Mouse (Mus musculus) midbrain, postnatal 0 days (tissue): ENCODE measurements around the gene Rragd. TPM values are rescaled to one million over a fixed set of nuclear protein-coding genes. Genes with fewer than 3 reads are reported as not detected.

Experiments used
- ATAC-seq: fragments of 200-750 bp; cut with Nextera tagmentation; 2 replicates; pipeline ENCODE4 v1.8.0; 2017; ENCODE audit warnings: moderate number of reproducible peaks, mild to moderate bottlenecking, moderate TSS enrichment, moderate library complexity; ENCODE audit not compliant: low FRiP score
- DNase-seq: peaks from one replicate; pipeline ENCODE4 v3.0.0-alpha.2; 2015; ENCODE audit warnings: low spot score
- H3K27ac ChIP-seq: fragments of 300-500 bp; sonication (generic); 2 replicates; pipeline ENCODE4 v1.5.1; 2014; ENCODE audit warnings: low read depth, mild to moderate bottlenecking, low read length, mixed read lengths
- H3K27me3 ChIP-seq: fragments of 300-500 bp; sonication (generic); 2 replicates; pipeline ENCODE4 v1.6.1; 2014; ENCODE audit warnings: low read length, control low read depth, mixed read lengths; ENCODE audit not compliant: insufficient read depth
- H3K36me3 ChIP-seq: fragments of 300-500 bp; sonication (generic); 2 replicates; pipeline ENCODE4 v1.6.1; 2014; ENCODE audit warnings: low read length, control low read depth, mixed read lengths; ENCODE audit not compliant: insufficient read depth
- H3K4me1 ChIP-seq: fragments of 300-500 bp; sonication (generic); 2 replicates; pipeline ENCODE4 v1.6.1; 2014; ENCODE audit warnings: mild to moderate bottlenecking, control low read depth, antibody characterized with exemption, low read length, mixed read lengths; ENCODE audit not compliant: insufficient read depth
- H3K4me2 ChIP-seq: fragments of 300-500 bp; sonication (generic); 2 replicates; pipeline ENCODE4 v1.6.1; 2014; ENCODE audit warnings: low read depth, mild to moderate bottlenecking, low read length, mixed read lengths; ENCODE audit not compliant: poor library complexity, severe bottlenecking
- H3K4me3 ChIP-seq: fragments of 300-500 bp; sonication (generic); 2 replicates; pipeline ENCODE4 v1.5.1; 2014; ENCODE audit warnings: low read depth, mild to moderate bottlenecking, low read length, moderate library complexity
- H3K9ac ChIP-seq: fragments of 300-500 bp; sonication (generic); replicated peaks from 2 replicates; pipeline ENCODE4 v1.6.1; 2014; ENCODE audit warnings: mild to moderate bottlenecking, low read length, moderate library complexity, mixed read lengths; ENCODE audit not compliant: poor library complexity, severe bottlenecking
- H3K9me3 ChIP-seq: fragments of 300-500 bp; sonication (generic); 2 replicates; pipeline ENCODE4 v1.6.1; 2016; ENCODE audit warnings: low read length, control low read depth
- CTCF ChIP-seq: IDR thresholded peaks from 2 replicates; pipeline ENCODE4 v1.5.1; 2016; ENCODE audit warnings: antibody characterized with exemption, mild to moderate bottlenecking
- WGBS: fragments of 180-500 bp; shearing (Covaris S2); extraction: QIAGEN DNeasy Blood & Tissue Kit; methylation state at CpG from one replicate; pipeline ENCODE4 v1.1.7; 2014; 5-methylcytosine and 5-hydroxymethylcytosine counted together
- polyA plus RNA-seq: library from polyadenylated mRNA; unstranded; fragments of >200 nt; fragmentation: Nextera tagmentation; extraction: Ambion mirVana; gene quantifications from 2 replicates; pipeline ENCODE4 v1.2.1, GENCODE M21; 2015
- total RNA-seq: library from RNA; depleted of rRNA; stranded (reverse); fragments of >200 nt; gene quantifications from 2 replicates; pipeline ENCODE4 v1.2.3, GENCODE M21; 2014

The Rragd gene
- total and polyA plus RNA-seq, 2 experiments from 2014 or later, result 35.0 to 54.9 TPM

DNA sequence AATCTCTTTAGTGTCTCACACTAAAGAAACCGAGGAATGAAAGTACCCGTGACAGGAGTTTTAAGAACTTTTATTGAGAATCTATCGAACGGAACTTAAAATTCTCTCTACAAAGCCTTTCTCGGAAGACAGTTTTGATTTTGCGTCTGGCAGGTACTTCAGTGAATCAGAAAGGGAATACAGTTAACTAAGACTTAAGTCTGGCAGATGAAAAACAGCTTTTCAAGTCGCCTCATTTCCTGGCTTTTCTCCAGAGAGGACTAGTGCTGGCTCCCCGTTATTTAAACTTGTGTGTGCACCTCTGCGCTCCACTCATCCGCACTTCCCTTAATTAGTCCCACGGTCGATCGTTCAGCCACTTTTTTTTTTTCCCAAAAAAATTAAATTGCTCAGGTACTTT lies 1.4 kb downstream of the Rragd start:
- WGBS, result under 1% methylated on average over 13 of the region's 13 CpGs
- Histone ChIP-seq H3K4me3 (peak overlapping the region; percentile 90), H3K4me2 (peak overlapping the region; percentile 95), H3K36me3 (no peaks in the 10 kb centered on the region), H3K9ac (peak overlapping the region; percentile 84), H3K27me3 (no peaks in the 10 kb centered on the region), H3K27ac (peak overlapping the region; percentile 38; the same call in 1 of the 2 replicates), H3K9me3 (no peaks in the 10 kb centered on the region), H3K4me1 (peaks cover 4% of the 10 kb centered on the region; the same call in 1 of the 2 replicates)
- peak; percentile 60 for DNase-seq
- no peak for TF ChIP-seq CTCF
- ATAC-seq, result no peak

DNA sequence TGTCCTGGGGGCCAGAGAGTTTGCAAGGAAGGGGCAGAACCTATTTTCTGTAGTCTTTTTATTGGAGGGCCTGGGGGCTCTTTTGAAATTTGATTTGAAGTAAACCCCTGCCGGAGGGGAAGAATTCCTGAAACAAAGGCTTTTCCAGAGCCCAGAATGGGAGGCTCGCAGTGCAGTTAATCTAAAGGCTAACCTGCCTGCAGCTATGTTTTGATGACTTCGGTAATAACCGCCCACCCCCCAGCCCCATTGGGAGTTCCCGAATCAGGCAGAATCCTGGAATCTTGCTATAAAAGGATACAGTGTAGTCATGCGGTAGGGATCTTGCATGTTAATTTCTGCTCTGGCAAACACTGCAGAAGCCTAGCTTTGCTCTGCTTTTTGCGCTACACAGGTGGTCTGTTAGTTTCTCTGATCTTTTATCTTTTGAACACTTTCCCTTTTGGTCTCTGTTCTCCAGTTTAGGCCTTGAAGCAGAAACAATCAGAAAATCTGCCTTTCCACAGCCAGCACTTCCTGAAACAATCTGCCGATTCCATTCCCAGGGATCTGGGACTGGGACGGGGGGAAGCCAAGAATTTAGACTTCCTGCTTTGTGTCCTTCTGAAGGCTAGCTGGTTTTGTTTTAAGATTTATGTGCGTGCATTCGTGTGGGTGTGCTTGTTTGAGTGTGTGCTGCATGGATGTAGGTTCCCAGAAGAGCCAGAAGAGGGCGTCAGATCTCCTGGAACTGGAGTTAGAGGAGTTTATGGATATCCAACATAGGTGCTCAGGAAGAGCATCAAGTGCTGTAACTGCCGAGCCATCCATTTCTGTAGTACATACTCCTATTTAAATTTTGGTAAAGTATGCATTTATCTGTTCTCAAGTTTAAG lies 2.2 kb downstream of the Rragd start:
- Histone ChIP-seq H3K4me2 (peak overlapping the region; percentile 95), H3K4me3 (peak overlapping the region; percentile 90), H3K4me1 (peaks cover 4% of the 10 kb centered on the region; the same call in 1 of the 2 replicates), H3K9me3 (no peaks in the 10 kb centered on the region), H3K36me3 (no peaks in the 10 kb centered on the region), H3K27me3 (no peaks in the 10 kb centered on the region), H3K9ac (peak overlapping the region; percentile 84), H3K27ac (peak overlapping the region; percentile 38)
- ATAC-seq (no peak), DNase-seq (peak; percentile 41)
- WGBS, result 4% methylated on average over 13 of the region's 13 CpGs
- peak; percentile 68 for TF ChIP-seq CTCF

DNA sequence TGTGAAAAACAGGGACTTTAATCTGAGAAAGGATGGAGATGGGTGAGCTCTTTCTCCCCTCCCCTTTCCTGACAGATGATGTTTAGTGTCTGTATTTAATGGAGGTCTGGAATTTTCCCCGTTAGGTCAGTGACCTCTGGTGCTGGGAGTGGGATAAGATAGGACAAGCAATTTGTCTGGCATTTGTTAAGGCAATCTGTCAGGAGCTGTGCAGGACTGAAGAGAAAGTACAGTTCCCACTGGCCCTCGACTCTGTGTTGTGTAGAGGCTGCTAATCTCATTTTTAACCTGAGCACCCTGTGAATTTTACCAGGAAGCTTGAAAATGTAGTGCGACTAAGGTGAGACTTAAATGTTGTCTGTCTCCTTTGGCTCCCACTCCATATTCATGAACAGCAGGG lies 2.8 kb downstream of the Rragd start:
- TF ChIP-seq CTCF, result no peak
- 9% methylated on average over 3 of the region's 3 CpGs for WGBS

GRCm38 (mm10) chr4:32987006-32987405 lies 4.2 kb downstream of the Rragd start:
- Histone ChIP-seq H3K9me3 (no peaks in the 10 kb centered on the region), H3K9ac (no peak overlapping the region), H3K4me1 (peaks cover 4% of the 10 kb centered on the region; the same call in 1 of the 2 replicates), H3K4me3 (no peak overlapping the region), H3K27me3 (no peaks in the 10 kb centered on the region), H3K27ac (no peak overlapping the region), H3K4me2 (no peak overlapping the region), H3K36me3 (no peaks in the 10 kb centered on the region)
- 64% methylated on average over 3 of the region's 3 CpGs for WGBS
- DNase-seq (no peak), ATAC-seq (no peak)
- TF ChIP-seq CTCF, result no peak

More for the DNA sequence above, 2.8 kb downstream of the Rragd start:
- ATAC-seq (no peak), DNase-seq (no peak)
- 0 out of 2 replicates have a peak overlapping the region, but pooled peaks have one; percentile 9 for H3K4me2 ChIP-seq
- peaks cover 4% of the 10 kb centered on the region; the same call in 1 of the 2 replicates for H3K4me1 ChIP-seq
- no peak overlapping the region for H3K4me3 ChIP-seq
- H3K27ac ChIP-seq, result no peak overlapping the region
- H3K36me3 ChIP-seq, result no peaks in the 10 kb centered on the region
- no peak overlapping the region for H3K9ac ChIP-seq
- no peaks in the 10 kb centered on the region for H3K9me3 ChIP-seq
- H3K27me3 ChIP-seq, result no peaks in the 10 kb centered on the region

DNA sequence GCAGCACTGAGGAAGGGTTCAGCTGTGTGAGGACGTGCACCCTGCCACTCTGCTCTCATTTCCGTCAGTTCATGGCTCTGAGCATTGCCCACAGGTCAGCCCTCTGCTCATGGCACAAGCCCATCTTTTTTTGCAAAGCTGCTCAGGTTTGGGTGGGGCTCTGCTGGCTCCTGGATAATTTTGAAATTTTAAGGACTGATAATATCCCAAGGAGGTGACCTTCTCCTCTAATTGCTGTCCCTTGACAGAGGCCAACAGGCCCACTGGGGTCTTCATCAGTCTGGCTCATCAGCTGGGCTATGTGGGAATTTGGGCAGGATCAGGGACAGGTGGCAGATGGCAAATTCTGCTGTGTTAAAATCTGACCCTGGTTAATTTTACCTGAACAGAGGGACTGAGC lies 6.5 kb downstream of the Rragd start:
- Histone ChIP-seq H3K4me1 (peaks cover 4% of the 10 kb centered on the region; the same call in 1 of the 2 replicates), H3K4me2 (no peak overlapping the region), H3K27me3 (no peaks in the 10 kb centered on the region), H3K27ac (no peak overlapping the region), H3K4me3 (no peak overlapping the region), H3K9me3 (no peaks in the 10 kb centered on the region), H3K36me3 (no peaks in the 10 kb centered on the region), H3K9ac (no peak overlapping the region)
- TF ChIP-seq CTCF, result no peak
- DNase-seq (no peak), ATAC-seq (no peak)
- 74% methylated on average over 2 of the region's 2 CpGs for WGBS

GRCm38 (mm10) chr4:32994168-32994567 lies 11.3 kb downstream of the Rragd start:
- no peak overlapping the region for H3K4me2 ChIP-seq
- no peaks in the 10 kb centered on the region for H3K27me3 ChIP-seq
- no peaks in the 10 kb centered on the region for H3K36me3 ChIP-seq
- H3K9ac ChIP-seq, result no peak overlapping the region
- no peak overlapping the region for H3K4me3 ChIP-seq
- ATAC-seq (no peak), DNase-seq (no peak)
- no peaks in the 10 kb centered on the region for H3K4me1 ChIP-seq
- H3K9me3 ChIP-seq, result no peaks in the 10 kb centered on the region
- 83% methylated on average over 3 of the region's 3 CpGs for WGBS
- no peak overlapping the region for H3K27ac ChIP-seq
- TF ChIP-seq CTCF, result no peak
